Mouse (Mus musculus) megakaryocyte, embryonic 14.5 days (primary cell): ENCODE data around the gene Mgat5b.

ENCODE experiments used
- FLI1 ChIP-seq: IDR thresholded peaks from 2 replicates; pipeline ENCODE4 v1.6.1; 2012; ENCODE audit warnings: low read length, inconsistent platforms, mixed read lengths
- GATA1 ChIP-seq: IDR thresholded peaks from 3 replicates; pipeline ENCODE4 v1.6.1; 2012; ENCODE audit warnings: mixed read lengths, low read length, inconsistent platforms, borderline replicate concordance

DNA sequence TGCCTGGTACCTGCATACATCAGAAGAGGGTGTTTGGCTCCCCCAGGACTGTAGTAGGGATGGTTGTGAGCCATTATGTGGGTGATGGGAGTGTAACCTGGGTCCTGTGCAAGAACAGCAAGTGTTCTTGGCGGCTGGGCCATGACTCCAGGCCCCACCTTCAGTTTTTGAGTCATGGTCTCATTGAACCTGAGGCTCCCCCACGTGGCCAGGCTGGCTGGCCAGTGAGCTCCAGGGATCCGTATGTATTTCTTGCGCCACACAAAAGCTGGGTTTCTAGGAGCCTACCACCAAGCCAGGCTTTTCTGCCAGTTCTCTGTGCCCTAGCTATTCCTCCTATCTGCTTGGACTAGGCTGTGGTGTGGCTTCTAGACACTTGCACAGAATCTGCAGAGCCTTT is 63.9 kb downstream of the Mgat5b start:
- TF ChIP-seq GATA1, result no peak
- TF ChIP-seq FLI1, result no peak
